Mouse (Mus musculus): Measurements from ENCODE around the gene Ltn1. TPM values are rescaled to one million over a fixed set of nuclear protein-coding genes. Genes with fewer than 3 reads are reported as not detected.
A peak's percentile ranks its signal among the peaks of the same experiment; 100 is the strongest.

Gene Ltn1
- polyA plus RNA-seq, 1 experiment from 2014 or later: 37.3 TPM

GRCm38 (mm10) chr16:87348133-87348532, 84.3 kb downstream of the Ltn1 start:
- Histone ChIP-seq H3K4me3 (replicated peaks) (no peak overlapping the region), H3K4me1 (replicated peaks) (no peaks in the 10 kb centered on the region), H3K36me3 (no peaks in the 10 kb centered on the region), H3K9ac (replicated peaks) (no peak overlapping the region), H3K9me3 (no peaks in the 10 kb centered on the region), H3K27me3 (no peaks in the 10 kb centered on the region), H3K4me2 (no peak overlapping the region), H3K27ac (no peak overlapping the region)
- no peak for ATAC-seq (ENCODE audit: insufficient number of reproducible peaks, insufficient read depth, low FRiP score, low TSS enrichment, low read depth)
- 93% methylated on average over 2 of the region's 2 CpGs for WGBS

GRCm38 (mm10) chr16:87341043-87341572, 91.3 kb downstream of the Ltn1 start:
- Histone ChIP-seq H3K27me3 (no peaks in the 10 kb centered on the region), H3K27ac (0 out of 2 replicates have a peak overlapping the region, but pooled peaks have one; percentile 29)
- peak; percentile 70 for ATAC-seq (ENCODE audit: insufficient number of reproducible peaks, insufficient read depth, low FRiP score, low TSS enrichment, low read depth)

DNA sequence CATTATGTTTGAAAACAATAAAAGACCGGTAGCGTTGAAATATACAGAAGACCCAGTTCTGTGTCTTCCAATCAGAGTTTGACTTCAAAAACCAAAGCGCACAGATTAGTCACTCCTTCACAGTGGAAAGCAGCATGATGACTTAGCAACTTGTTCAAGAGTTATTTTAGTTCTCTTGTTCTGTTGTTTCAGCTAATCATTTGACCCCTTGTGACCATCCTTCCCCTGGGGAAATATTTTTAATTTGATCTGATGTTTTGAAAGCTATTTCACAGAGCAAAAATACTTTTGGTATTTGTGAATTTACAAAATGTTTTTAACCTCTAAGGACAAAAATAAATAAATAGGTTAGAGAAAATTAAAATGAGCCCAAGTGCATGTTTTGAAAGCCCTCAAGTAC, 97.7 kb downstream of the Ltn1 start:
- Histone ChIP-seq H3K4me2 (no peak overlapping the region), H3K9ac (replicated peaks) (no peak overlapping the region), H3K27me3 (no peaks in the 10 kb centered on the region), H3K9me3 (no peaks in the 10 kb centered on the region), H3K36me3 (no peaks in the 10 kb centered on the region), H3K27ac (no peak overlapping the region), H3K4me3 (replicated peaks) (no peak overlapping the region), H3K4me1 (replicated peaks) (no peaks in the 10 kb centered on the region)
- ATAC-seq (ENCODE audit: insufficient number of reproducible peaks, insufficient read depth, low FRiP score, low TSS enrichment, low read depth): no peak
- 95% methylated on average over 3 of the region's 3 CpGs for WGBS

More at GRCm38 (mm10) chr16:87341043-87341572, 91.3 kb downstream of the Ltn1 start:
- H3K4me1 ChIP-seq (replicated peaks): peaks cover 17% of the 10 kb centered on the region
- no peak overlapping the region for H3K4me2 ChIP-seq
- H3K4me3 ChIP-seq (replicated peaks): no peak overlapping the region
- no peak overlapping the region for H3K9ac ChIP-seq (replicated peaks)
- WGBS: 48% methylated on average over 6 of the region's 6 CpGs
- H3K36me3 ChIP-seq: no peaks in the 10 kb centered on the region
- no peaks in the 10 kb centered on the region for H3K9me3 ChIP-seq

GRCm38 (mm10) chr16:87329986-87330385, 102.4 kb downstream of the Ltn1 start:
- WGBS: 95% methylated on average over 3 of the region's 3 CpGs
- Histone ChIP-seq H3K4me1 (replicated peaks) (no peaks in the 10 kb centered on the region), H3K27me3 (no peaks in the 10 kb centered on the region)

More at GRCm38 (mm10) chr16:87329986-87330385, 102.4 kb downstream of the Ltn1 start:
- no peak overlapping the region for H3K4me2 ChIP-seq
- no peaks in the 10 kb centered on the region for H3K9me3 ChIP-seq
- ATAC-seq (ENCODE audit: insufficient number of reproducible peaks, insufficient read depth, low FRiP score, low TSS enrichment, low read depth): no peak
- H3K36me3 ChIP-seq: no peaks in the 10 kb centered on the region
- H3K4me3 ChIP-seq (replicated peaks): no peak overlapping the region
- no peak overlapping the region for H3K27ac ChIP-seq
- H3K9ac ChIP-seq (replicated peaks): no peak overlapping the region

Other genes with a start within 250 kb of the Ltn1 start
- 27.9 and 30.5 TPM in 2 replicates for gene N6amt1, start 78.4 kb downstream of the Ltn1 start, polyA plus RNA-seq (2016; fragmentation: Nextera tagmentation; extraction: Ambion mirVana)
- gene Rwdd2b, start 8.0 kb upstream of the Ltn1 start, polyA plus RNA-seq (2016; fragmentation: Nextera tagmentation; extraction: Ambion mirVana): 10.4 and 11.0 TPM in 2 replicates
- 43.9 and 45.6 TPM in 2 replicates for gene Usp16, start 22.1 kb upstream of the Ltn1 start, polyA plus RNA-seq (2016; fragmentation: Nextera tagmentation; extraction: Ambion mirVana)
- 528 and 546 TPM in 2 replicates for gene Cct8, start 63.3 kb upstream of the Ltn1 start, polyA plus RNA-seq (2016; fragmentation: Nextera tagmentation; extraction: Ambion mirVana)
- not detected in 2 replicates for gene Map3k7cl, start 120.7 kb upstream of the Ltn1 start, polyA plus RNA-seq (2016; fragmentation: Nextera tagmentation; extraction: Ambion mirVana)

Data from limb, embryonic 12.5 days (tissue).